Mouse (Mus musculus): ENCODE measurements around the gene Plod2. TPM values are rescaled to one million over a fixed set of nuclear protein-coding genes. Genes with fewer than 3 reads are reported as not detected.

Plod2 gene
- polyA plus RNA-seq, 1 experiment from 2014 or later: 12.1 TPM

- no peak overlapping the region for H3K9ac ChIP-seq (ENCODE audit: low read depth, low read length)
Measured at GRCm38 (mm10) chr9:92621878-92622282, 79.9 kb downstream of the Plod2 start.

GRCm38 (mm10) chr9:92634792-92635191 lies 92.8 kb downstream of the Plod2 start:
- Histone ChIP-seq H3K4me2 (ENCODE audit: low read length) (no peak overlapping the region), H3K9me3 (replicated peaks; ENCODE audit: control insufficient read depth, low read length, poor library complexity, severe bottlenecking) (no peaks in the 10 kb centered on the region), H3K27me3 (ENCODE audit: control insufficient read depth, insufficient read depth, low read depth, low read length) (no peaks in the 10 kb centered on the region), H3K4me1 (ENCODE audit: control insufficient read depth, insufficient read depth, low read length) (no peaks in the 10 kb centered on the region), H3K27ac (ENCODE audit: low read length) (no peak overlapping the region), H3K4me3 (ENCODE audit: low read depth, low read length) (no peak overlapping the region), H3K36me3 (ENCODE audit: control insufficient read depth, insufficient read depth, low read length) (no peaks in the 10 kb centered on the region), H3K9ac (ENCODE audit: low read depth, low read length) (no peak overlapping the region)
- WGBS: 88% methylated on average over 3 of the region's 3 CpGs
- ATAC-seq: no peak

More at GRCm38 (mm10) chr9:92621878-92622282, 79.9 kb downstream of the Plod2 start:
- Histone ChIP-seq H3K9me3 (replicated peaks; ENCODE audit: control insufficient read depth, low read length, poor library complexity, severe bottlenecking) (no peaks in the 10 kb centered on the region), H3K4me3 (ENCODE audit: low read depth, low read length) (no peak overlapping the region), H3K4me2 (ENCODE audit: low read length) (no peak overlapping the region), H3K36me3 (ENCODE audit: control insufficient read depth, insufficient read depth, low read length) (no peaks in the 10 kb centered on the region), H3K27ac (ENCODE audit: low read length) (no peak overlapping the region), H3K27me3 (ENCODE audit: control insufficient read depth, insufficient read depth, low read depth, low read length) (no peaks in the 10 kb centered on the region), H3K4me1 (ENCODE audit: control insufficient read depth, insufficient read depth, low read length) (no peaks in the 10 kb centered on the region)
- ATAC-seq: no peak
- WGBS: 84% methylated on average over 2 of the region's 2 CpGs

DNA sequence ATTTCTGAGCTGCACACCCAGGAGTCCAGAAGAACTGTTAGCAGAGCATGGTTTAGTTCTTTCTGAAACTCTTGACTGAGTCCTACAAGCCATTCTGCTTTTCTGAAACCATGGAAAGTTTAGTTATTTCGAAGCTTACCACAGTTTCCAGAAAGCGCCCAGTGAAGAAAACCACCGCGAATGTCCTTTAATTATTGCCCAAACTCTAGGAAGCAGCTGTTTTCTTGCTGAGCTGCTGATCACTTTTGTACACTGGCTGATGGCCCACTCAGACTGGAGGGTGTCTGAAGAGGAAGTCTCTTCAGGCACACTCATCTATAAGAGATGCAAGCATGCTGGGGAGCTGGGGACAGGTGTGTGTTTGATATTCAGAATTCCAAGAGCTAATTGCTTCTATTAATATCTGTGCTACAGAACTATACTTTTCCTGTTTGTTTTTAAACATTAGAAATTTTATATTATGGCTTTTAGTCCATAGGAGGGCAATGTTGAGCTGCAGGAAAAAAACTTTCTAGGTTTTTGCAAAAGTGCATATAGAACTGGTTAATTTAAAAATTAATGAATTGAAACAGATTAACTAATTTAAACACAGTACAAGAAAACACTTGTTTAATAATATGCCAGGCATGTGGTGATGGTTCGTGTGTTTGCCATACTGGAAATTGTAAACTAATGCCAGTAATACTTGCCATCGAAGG lies 97.3 kb downstream of the Plod2 start:
- ATAC-seq: no peak
- Histone ChIP-seq H3K4me1 (ENCODE audit: control insufficient read depth, insufficient read depth, low read length) (no peaks in the 10 kb centered on the region), H3K27me3 (ENCODE audit: control insufficient read depth, insufficient read depth, low read depth, low read length) (no peaks in the 10 kb centered on the region), H3K27ac (ENCODE audit: low read length) (no peak overlapping the region), H3K36me3 (ENCODE audit: control insufficient read depth, insufficient read depth, low read length) (no peaks in the 10 kb centered on the region), H3K4me3 (ENCODE audit: low read depth, low read length) (no peak overlapping the region), H3K9me3 (replicated peaks; ENCODE audit: control insufficient read depth, low read length, poor library complexity, severe bottlenecking) (no peaks in the 10 kb centered on the region), H3K4me2 (ENCODE audit: low read length) (no peak overlapping the region), H3K9ac (ENCODE audit: low read depth, low read length) (no peak overlapping the region)
- 85% methylated on average over 6 of the region's 6 CpGs for WGBS

DNA sequence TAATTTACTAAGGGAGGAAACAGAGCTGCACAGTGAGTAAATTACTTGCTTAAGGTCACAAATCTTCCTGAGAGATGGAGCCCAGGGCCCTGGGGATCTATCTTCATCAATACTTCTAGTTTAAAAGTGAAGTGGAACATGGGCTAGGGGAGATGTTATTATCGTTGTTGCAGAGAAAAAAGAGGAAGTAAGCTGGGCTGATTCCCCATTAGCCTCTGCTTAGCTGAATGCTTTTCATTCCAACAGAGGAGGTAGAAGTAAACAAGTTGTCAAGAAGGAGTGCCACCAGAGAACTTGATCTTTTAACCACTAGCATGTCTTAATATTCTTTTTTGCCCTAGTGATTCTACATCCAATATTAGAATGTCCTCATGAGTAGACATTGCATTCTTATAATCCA lies 99.7 kb downstream of the Plod2 start:
- no peaks in the 10 kb centered on the region for H3K4me1 ChIP-seq (ENCODE audit: control insufficient read depth, insufficient read depth, low read length)
- H3K4me2 ChIP-seq (ENCODE audit: low read length): no peak overlapping the region
- H3K9ac ChIP-seq (ENCODE audit: low read depth, low read length): no peak overlapping the region
- ATAC-seq: no peak
- no peak overlapping the region for H3K27ac ChIP-seq (ENCODE audit: low read length)
- no peaks in the 10 kb centered on the region for H3K9me3 ChIP-seq (replicated peaks; ENCODE audit: control insufficient read depth, low read length, poor library complexity, severe bottlenecking)
- WGBS: 88% methylated on average over 1 of the region's 1 CpGs
- H3K27me3 ChIP-seq (ENCODE audit: control insufficient read depth, insufficient read depth, low read depth, low read length): no peaks in the 10 kb centered on the region
- no peaks in the 10 kb centered on the region for H3K36me3 ChIP-seq (ENCODE audit: control insufficient read depth, insufficient read depth, low read length)
- H3K4me3 ChIP-seq (ENCODE audit: low read depth, low read length): no peak overlapping the region

Other genes starting within 250 kb of the Plod2 start
- not detected in 2 replicates for gene 1700057G04Rik, start 232.8 kb upstream of the Plod2 start, polyA plus RNA-seq (2015; fragmentation: Nextera tagmentation; extraction: Ambion mirVana)
- gene Plscr4, start 84.8 kb upstream of the Plod2 start, polyA plus RNA-seq (2015; fragmentation: Nextera tagmentation; extraction: Ambion mirVana): 1.5 and 1.6 TPM in 2 replicates

Data from midbrain, embryonic 16.5 days (tissue).